Mouse (Mus musculus) c-Kit-positive CD71-negative TER-119-negative erythroid progenitor cells, embryonic 14.5 days (primary cell): ENCODE data around the gene Ankrd49.
A peak's percentile ranks its signal among the peaks of the same experiment; 100 is the strongest.

Experiments used
- DNase-seq: peaks from one replicate; pipeline ENCODE4 v3.0.0-alpha.2; 2013; ENCODE audit warnings: low read depth

Ankrd49 gene

GRCm38 (mm10) chr9:14784039-14785002 lies at the start of gene Ankrd49, which contains the start of gene Mre11a:
Gene Ankrd49 (minus strand): TSS chr9:14784856.
Gene Mre11a (plus strand): TSS chr9:14784654.
- DNase-seq = peak; percentile 96

- DNase-seq = no peak
Measured at GRCm38 (mm10) chr9:14832046-14832445, 47.4 kb upstream of the Ankrd49 start.

GRCm38 (mm10) chr9:14827875-14828274 lies 43.2 kb upstream of the Ankrd49 start:
- DNase-seq = no peak

- no peak for DNase-seq
Measured at GRCm38 (mm10) chr9:14824840-14825239, 40.2 kb upstream of the Ankrd49 start.

- no peak for DNase-seq
Measured at GRCm38 (mm10) chr9:14821396-14821795, 36.7 kb upstream of the Ankrd49 start.

GRCm38 (mm10) chr9:14810111-14810510 lies 25.5 kb upstream of the Ankrd49 start:
- DNase-seq = no peak

GRCm38 (mm10) chr9:14806786-14807185 lies 22.1 kb upstream of the Ankrd49 start:
- no peak for DNase-seq

- no peak for DNase-seq
Measured at GRCm38 (mm10) chr9:14805714-14806113, 21.1 kb upstream of the Ankrd49 start.

- DNase-seq = no peak
Measured at GRCm38 (mm10) chr9:14787356-14787755, 2.7 kb upstream of the Ankrd49 start.

GRCm38 (mm10) chr9:14778341-14778740 lies 6.3 kb downstream of the Ankrd49 start:
- DNase-seq = no peak

GRCm38 (mm10) chr9:14773813-14774212 lies 10.8 kb downstream of the Ankrd49 start:
- DNase-seq = no peak

GRCm38 (mm10) chr9:14772074-14772473 lies 12.6 kb downstream of the Ankrd49 start:
- DNase-seq = no peak

GRCm38 (mm10) chr9:14770803-14771471 lies 13.7 kb downstream of the Ankrd49 start, which contains the start of gene 1700012B09Rik:
Gene 1700012B09Rik (minus strand): TSS chr9:14771030.
- DNase-seq = no peak

- no peak for DNase-seq
Measured at GRCm38 (mm10) chr9:14769811-14770210, 14.8 kb downstream of the Ankrd49 start.

GRCm38 (mm10) chr9:14764765-14765164 lies 19.9 kb downstream of the Ankrd49 start:
- DNase-seq = no peak

GRCm38 (mm10) chr9:14759261-14759660 lies 25.4 kb downstream of the Ankrd49 start:
- DNase-seq = no peak

- DNase-seq = no peak
Measured at GRCm38 (mm10) chr9:14758590-14758989, 26.1 kb downstream of the Ankrd49 start.

GRCm38 (mm10) chr9:14754469-14754868 lies 30.2 kb downstream of the Ankrd49 start:
- no peak for DNase-seq

GRCm38 (mm10) chr9:14753947-14754346 lies 30.7 kb downstream of the Ankrd49 start:
- DNase-seq = no peak

GRCm38 (mm10) chr9:14752001-14752522 lies 32.6 kb downstream of the Ankrd49 start, which contains the start of gene Fut4:
Gene Fut4 (minus strand): TSS chr9:14752393.
- no peak for DNase-seq

GRCm38 (mm10) chr9:14751503-14752000 lies 33.1 kb downstream of the Ankrd49 start:
- DNase-seq = no peak

GRCm38 (mm10) chr9:14750901-14751502 lies 33.7 kb downstream of the Ankrd49 start:
- no peak for DNase-seq
